Mouse (Mus musculus) embryo, embryonic 11.5 days (tissue): ENCODE data around the gene Lgr6.

Experiments
- DNase-seq: peaks from one replicate; pipeline ENCODE4 v3.0.0-alpha.2; 2012; ENCODE audit warnings: low read depth, low spot score

Gene Lgr6

DNA sequence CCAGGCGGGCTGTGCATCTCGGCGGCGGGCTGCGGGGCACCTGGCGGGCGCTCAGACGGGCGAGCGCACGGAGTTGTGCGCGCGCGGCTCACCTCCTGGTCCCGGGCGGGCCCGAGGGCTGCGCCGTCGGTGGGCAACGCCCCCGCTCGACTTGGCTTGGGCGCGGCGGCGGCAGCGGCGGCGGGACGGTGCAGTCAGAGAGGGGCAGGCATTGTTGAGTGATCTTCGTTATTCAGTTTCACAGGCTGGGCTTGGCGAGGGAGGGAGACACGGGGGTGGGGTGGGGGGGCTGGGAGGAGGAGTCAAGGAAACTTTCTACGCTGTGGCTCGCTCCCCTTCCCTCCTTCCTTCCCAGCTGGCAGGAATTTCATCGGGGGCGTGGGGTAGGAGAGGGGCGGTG lies at the start of gene Lgr6:
Lgr6 (minus strand) TSS at position 153 of the 400 bp plus-strand sequence.
- no peak for DNase-seq

DNA sequence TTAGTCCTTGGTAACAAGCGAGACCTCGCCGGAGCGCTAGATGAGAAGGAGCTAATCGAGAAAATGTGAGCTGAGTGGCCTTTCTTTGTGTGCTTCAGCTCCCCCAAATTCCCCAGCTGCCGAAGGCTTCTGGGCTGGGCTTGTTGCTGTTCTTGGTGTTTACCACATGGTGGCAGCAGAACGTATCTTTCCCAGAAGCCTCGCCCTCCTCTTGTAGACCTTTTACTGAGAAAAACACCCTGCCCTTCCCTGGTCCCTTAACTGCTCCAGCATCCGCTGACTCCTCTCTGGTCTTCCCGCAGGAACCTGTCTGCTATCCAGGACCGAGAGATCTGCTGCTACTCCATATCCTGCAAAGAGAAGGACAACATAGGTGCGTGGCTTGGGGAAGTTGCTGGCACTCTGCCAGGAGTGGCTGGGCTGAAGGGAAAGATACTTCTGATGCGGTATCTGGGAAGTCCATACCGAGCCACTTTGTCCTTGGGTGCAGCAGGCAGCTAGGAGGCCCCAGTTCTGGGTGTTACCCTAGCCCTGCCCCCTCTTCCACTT lies 49.4 kb upstream of the Lgr6 start:
- peak; percentile 80 for DNase-seq

DNA sequence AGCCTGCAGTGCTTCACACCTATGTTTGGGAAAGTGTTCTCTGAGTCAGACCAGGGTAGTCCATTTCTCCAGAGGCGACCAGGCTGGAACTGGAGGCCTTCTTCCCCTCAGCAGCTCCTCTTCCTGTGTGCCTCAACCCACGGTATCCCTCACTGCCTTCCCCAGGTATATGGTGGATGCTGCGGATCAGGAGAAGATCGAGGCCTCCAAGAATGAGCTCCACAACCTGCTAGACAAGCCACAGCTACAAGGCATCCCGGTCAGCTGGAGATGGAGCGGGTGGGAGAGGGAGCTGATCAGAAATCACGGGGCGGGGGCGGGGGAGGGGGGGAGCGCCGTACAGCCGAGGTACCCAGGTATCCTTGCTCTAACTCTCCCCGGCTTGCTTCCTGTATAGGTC lies 48.9 kb upstream of the Lgr6 start:
- DNase-seq, result no peak

DNA sequence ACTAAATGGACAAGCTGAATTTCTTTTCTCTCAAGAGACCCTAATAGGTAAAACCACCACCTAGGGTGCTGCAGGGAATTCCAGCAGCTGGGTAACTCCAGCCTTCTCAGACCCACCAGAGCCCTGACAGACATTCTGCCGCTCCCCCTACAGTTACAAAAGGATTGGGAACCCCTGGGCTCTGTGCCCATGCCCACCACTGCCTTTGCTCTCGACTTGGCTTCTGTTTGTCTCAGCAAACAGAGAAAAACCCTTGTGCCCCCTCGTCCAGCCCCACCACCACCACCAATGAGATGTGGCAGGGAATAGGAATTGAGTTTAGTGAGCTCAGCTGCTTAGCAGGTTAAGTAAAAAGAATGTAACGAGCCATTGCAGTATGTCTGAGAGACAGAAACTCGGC lies 43.9 kb upstream of the Lgr6 start:
- no peak for DNase-seq

DNA sequence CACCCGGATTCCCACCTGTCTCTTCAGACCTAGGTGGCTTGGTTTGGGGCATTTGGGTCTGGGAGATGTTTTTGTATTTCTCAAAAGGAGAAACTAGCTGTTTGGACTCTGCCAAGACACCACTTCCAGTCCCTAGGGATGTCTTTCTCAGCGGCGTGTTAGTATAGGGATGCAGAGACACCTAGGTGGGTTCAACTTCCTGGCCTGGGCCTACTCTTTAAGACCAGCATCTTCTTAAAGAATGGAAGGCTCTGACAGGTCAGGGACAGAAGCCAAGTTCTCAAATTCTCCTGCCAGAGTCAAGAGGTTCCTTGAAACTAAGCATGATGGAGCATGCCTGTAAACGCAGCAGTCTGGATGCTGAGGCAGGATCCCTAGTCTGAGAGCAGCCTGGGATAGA lies 43.4 kb upstream of the Lgr6 start:
- DNase-seq, result no peak

DNA sequence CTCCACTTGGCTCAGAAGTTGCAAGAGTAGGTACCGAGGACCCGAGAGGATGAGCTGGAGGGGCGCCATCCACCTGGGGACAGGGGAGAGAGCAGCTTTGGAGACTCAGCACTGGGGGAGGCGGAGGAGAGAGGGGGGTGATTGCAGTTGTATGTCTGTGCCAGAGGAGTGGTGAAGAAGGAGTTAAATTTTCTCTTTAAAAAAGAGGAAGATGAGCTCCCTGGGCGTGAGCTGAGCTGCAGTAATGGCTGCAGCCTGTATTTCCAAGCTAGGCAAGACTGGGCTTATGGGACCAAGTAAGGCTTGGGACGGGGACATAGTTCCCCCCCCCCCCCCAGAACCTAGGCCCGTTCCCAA lies 42.6 kb upstream of the Lgr6 start:
- no peak for DNase-seq

DNA sequence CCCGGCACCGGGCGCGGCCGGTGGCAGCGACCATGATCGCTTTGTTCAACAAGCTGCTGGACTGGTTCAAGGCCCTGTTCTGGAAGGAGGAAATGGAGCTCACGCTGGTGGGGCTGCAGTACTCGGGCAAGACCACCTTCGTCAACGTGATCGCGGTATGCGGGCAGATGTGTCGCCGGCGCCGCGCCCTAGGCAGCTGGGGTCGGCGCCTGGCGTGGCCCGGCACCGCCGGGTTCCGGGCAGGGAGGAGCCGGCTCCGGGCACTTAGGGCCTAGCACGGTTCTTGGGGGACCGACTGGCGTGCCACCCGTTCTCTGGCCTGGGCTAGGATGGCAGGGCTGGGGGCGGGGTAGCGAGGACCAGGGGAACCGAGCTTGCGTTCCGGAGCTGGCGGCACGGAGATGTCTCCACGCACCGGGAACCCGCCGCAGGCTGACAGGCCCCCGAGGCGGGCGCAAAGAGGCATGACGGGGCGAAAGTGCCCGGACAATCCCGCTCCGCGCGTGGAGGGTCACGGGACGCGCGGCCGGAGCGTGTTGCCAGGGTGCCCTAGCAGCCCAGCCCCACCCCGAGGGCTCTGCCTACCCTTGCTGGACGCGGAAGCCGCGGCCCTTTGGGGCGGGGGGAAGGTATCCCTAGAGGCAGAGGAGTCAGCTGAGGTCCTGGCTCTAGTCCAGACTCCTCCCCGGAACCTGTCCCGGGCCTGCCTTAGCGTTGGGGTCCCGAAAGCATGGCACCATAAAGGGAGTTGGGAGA lies 42.0 kb upstream of the Lgr6 start:
- peak; percentile 51 for DNase-seq

DNA sequence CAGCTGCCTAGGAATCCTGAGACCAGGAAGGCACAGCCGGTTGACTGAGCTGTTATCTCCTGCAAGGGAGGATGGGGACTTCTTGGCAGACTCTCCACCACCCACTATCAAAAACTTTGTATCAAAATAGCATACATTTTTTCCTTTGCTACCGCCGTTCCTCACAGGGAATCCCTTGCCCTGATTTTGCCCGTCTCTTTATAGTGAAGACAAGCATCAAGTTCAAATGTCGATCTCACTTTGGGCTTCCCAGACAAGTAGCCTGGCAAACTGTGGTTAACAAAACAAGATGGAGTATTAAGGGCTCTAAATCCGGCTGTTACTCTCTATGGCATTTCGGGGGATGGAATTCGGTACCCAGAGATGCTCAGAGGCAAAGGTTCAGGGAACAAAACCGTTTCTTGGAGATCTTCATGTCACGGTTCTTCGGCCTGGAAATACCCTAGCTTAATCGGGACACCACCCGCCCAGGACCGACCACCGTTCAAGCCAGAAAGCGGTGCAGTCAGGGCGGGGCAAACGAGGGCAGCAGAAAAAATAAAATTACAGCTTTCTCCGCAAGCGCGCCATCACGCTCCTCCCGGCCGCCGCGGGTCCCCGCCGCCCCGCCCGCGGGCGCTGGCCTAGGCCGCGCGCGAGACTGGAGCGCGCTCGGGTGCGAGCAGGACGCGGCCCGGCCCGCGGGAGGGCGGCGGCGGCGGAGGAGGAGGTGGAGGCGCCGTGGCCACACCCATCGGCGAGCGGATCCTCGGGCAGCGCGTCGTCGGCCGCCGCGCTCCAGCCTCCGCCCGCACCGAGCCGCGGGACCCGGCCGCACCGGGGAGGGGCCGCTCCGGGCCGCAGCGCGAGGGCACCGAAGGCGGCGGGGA lies 41.2 kb upstream of the Lgr6 start, which contains the start of gene Arl8a:
Arl8a (plus strand) TSS at position 748 of the 869 bp plus-strand sequence.
- peak; percentile 63 for DNase-seq

DNA sequence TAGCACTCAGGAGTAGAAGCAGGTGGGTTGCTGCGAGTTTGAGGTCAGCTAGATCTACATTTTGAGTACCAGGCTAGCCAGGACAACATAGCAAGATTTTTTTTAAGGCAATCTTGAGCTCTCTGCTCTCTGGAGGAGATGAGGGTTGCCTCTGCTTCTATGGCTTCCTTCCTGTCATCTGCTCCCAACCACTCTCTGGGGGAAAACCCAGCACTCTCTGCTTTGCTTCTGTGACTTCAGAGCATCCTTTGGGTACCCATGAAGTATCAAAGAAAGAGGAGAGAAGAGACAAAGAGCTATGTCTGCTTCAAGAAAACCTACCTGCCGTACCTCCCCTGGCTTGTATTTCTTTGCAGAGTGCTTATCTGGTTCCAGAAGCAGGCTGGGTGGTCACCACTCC lies 38.9 kb upstream of the Lgr6 start:
- no peak for DNase-seq

DNA sequence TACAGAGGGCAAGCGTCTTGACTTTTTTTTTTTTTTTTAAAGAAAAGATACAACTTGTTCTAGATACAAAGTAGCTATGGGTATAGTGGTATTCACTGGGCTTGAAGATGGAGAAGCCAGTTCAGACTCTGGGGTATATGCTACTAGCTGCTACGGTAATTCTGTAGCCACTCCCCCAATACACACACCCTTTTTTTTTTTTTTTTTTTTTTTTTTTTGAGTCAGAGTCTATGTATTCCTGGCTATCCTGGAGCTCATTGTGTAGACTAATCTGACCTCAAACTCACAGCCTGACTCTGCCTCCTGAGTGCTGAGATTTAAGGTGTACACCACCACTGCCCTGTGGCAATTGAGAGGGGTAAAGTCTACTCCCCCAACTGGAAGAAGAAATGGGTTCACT lies 37.4 kb upstream of the Lgr6 start:
- DNase-seq, result no peak

DNA sequence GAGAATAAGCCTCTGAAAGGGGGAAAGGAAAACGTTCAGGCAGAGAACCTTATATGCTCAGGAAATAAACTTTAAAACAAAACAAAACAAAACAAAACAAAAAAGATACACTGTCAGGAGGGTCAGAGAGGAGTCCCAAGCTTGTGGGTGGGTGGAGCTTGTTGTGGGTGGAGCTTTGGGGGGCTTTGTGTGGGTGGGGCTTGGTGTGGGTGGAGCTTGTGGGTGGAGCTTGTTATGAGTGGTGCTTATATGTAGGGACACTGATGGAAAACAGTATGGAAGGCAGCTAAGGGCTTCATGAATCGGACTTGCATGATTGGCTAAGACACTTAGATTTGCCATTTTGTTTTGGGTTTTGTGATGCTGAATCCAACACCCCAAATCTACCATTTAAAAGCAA lies 34.8 kb upstream of the Lgr6 start:
- no peak for DNase-seq

DNA sequence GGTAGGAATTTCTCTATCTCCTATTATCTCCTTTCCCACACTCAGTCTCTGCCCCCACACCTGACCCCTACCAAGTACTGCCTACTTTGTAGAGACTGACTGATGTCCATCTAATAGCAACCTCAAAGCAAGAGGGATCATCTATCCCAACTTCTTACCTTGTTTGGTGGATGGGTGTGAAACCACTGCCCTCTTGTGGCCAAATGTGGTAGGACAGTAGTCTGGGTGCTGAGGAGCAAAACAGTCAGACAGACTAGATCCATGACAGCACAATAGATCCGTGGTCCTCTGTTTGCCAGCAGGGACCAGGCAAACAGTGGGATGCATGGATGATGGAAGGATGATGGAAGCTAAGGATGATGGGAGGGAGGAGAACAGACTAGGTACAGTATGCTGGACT lies 31.4 kb upstream of the Lgr6 start:
- DNase-seq, result peak; percentile 65

DNA sequence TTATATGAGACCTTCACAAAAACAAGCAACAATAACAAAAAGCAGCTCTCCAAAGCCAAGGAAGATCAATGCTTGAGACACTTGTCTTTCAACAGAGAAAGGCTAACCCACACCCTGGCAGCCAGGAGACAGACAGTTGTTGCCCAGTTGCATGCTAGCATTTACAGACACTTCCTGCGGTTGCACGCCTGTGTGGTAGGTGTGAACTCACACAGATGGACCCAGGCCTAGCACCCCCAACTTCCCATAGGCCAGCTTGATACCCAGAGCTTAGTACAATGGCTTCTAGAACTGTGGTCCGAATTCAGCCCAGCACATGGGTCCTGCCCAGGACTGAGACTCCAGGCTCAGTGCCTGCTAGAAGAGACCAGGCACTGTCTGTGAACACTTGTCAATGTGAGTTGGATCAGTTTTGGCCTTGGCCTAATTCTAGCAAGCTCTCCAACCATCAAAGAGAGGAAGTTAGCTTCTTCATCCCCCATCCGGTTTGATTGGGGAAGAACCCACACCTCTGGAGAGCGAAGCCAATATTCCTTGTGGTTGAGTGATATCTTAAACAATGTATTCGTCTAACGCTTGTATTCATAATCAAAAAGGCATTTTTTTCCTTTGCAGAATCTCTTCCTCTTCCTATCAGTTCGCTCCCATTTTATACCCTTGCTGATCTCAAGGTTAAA lies 30.2 kb upstream of the Lgr6 start:
- DNase-seq, result no peak

DNA sequence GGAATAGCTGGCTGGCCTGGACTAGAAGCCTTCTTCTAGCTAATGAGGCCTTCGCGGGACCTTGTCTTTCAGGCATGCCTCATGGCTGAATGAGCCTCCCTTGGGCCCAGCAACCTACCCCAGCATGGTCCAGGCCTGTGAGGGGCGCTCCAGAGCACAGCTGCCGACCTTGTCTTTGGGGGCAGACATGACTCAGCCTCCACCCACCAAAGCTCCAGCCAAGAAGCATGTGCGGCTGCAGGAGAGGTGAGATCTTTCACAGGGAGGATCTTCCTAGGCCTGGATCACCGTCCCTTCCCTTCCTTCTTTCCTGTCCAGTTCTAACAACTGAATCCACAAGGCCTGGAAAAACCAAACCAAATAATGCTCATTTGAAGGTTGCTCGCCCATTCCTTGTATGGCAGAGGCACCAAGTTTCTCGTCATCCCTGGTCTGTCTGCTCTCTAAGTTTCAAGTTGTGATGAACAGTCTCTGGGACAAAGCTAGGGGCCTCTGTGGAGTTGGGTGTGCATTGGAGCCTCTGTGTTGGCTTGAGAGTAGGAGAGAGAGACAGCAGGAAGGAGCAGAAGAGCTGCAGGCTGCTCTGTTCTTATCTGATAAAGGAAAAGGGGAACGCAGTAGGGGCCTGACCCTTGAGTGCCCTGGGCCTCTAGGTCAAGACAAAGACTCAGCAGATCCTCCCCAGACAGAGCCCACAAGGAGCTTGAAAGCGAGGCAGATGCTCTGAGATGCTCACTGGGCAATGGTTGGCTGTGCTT lies 28.8 kb upstream of the Lgr6 start:
- no peak for DNase-seq

DNA sequence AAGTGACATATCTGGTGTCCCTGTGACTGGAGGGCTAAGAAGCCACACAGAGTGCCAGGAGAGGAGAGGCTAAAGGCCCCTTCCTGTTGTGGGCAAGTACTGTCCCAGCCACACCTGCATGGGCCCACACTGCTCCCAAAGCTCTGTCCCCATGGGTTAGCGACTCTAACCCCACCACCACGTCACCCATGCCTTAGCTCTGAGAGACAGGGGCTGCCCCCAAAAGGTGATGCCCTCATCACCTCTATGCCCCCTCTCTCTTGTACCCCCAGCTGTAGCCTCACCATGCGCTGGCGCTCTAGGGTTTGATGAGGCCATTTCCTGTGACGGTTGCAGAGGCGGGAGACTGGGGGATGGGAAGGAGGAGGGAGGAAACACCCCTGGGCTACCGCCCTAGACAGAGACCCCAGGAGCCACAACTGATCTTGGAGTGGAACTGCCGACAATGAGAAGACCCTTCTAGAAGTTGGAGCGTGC lies 27.9 kb upstream of the Lgr6 start:
- DNase-seq, result no peak

DNA sequence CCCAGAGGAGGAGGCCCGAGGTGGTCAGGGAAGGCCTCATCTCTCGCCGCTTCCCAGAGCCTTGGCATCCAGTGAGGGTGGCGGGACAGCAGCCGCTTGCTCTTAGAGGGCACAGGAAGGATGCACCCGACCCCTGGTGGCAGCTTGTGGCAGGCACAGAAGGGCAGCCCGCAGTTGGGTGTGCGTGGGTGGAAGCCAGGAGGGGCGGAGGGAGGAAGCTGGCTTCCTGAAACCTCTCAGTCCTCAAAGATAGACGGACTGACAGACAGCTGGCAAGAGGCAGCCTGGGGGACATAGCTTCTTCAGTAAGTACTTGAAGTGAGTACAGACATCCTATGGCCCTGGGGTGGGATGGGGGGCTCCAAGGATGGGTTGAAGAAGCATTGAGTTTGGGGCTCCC lies 27.4 kb upstream of the Lgr6 start, which contains the start of gene Ptpn7:
Ptpn7 (plus strand) TSS at position 228 of the 400 bp plus-strand sequence.
- DNase-seq, result no peak

DNA sequence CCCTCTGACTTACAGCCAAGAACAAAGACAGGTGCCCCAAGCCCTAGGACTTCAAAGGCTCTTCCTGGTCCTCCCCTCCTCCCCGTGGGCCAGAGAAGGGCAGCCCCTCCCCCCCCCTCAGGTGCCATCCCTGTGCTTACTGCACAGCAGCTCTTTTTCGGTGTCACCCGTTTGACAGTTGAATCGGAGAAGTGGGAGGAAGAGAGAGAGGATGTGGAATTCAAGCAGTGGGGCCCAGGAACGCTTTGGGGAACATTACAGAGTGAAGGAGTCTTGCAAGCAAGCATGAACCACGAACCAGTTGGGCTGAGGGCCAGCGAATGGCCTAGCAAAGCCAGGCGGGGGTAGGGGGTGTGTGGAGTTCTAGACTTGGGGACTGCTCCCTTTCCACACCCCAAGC lies 26.5 kb upstream of the Lgr6 start:
- DNase-seq, result no peak

DNA sequence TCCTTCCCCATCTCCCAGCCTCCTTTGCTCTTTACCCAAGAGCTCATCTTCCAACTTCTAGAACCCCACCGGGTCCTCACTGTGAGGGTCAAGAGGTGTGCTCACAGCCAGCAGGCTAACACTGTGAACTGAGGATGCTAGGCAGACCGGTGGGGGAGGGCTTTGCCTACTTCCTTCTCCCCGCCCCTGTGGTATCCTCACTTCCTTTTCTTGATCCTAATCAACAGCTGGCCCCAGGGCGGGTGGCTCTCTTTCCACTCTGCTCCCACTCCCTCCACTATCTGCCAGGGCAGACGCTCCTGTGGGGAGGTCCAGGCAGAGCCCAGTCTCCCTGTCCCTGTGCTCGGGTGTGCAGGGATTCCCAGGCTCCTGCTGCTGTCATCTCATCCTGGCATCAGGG lies 26.0 kb upstream of the Lgr6 start:
- DNase-seq, result no peak

DNA sequence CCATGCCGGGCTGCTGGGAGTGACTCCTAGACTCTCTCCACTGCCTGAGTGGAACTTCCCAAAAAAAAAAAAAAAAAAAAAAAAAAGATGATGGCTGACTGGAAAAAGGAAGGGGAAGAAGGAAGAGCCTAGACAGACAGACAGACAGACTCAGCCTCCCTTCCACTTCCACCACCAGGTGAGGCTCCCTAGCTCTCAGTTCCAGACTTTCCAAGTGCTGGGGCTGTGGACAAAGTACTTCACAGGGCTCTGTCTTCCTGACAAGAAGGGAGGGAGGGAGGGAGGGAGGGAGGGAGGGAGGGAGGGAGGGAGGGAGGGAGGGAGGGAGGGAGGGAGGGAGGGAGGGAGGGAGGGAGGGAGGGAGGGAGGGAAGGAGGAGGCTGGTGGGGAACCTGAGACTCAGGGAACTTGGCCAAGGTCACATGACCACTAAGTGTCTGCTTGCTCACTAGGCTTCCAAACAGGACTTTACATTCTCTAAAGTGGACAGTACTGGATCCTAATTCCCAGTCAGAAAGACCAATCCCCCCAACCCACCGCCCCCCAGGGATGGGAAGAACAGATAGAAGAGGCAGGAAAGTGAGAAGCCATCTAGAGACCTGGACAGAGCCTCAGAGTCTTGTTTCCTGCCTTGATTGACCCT lies 25.4 kb upstream of the Lgr6 start:
- DNase-seq, result no peak

DNA sequence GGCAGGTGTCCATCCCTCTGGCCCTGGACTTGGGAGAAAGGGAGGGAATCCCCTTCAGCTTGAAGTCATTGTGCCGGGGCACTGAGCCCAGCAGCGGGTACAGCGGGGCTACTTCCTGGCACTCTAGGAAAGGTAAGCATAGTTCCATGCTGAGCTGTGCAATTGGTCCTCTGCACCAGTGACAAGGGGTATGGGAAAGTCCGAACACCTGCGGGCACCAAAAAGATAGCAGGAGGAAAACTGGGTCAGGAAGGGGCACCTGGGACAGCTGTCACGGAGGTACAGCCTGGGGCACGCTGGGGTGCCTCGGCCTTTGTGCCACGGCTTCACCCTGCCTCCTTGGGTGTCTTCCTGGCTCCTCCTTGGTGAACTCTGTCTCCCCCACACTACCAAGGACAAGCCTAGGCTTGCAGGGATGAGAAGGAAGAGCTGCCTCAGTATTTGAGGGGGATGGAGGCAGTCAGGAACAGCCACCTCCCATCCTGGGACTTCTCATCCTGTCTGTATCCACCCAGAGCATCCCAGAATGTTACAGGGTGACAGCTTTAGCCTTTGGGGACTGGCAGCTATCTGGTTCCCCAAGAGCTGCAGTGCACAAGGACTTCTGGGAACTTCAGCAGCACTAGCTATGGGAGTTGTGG lies 24.6 kb upstream of the Lgr6 start:
- DNase-seq, result no peak
